Mouse (Mus musculus) layer of hippocampus, adult 9-11 months (tissue): ENCODE results near the gene 5730596B20Rik.

Experiments
- DNase-seq: peaks from one replicate; pipeline ENCODE4 v3.0.0; 2022

The 5730596B20Rik gene

DNA sequence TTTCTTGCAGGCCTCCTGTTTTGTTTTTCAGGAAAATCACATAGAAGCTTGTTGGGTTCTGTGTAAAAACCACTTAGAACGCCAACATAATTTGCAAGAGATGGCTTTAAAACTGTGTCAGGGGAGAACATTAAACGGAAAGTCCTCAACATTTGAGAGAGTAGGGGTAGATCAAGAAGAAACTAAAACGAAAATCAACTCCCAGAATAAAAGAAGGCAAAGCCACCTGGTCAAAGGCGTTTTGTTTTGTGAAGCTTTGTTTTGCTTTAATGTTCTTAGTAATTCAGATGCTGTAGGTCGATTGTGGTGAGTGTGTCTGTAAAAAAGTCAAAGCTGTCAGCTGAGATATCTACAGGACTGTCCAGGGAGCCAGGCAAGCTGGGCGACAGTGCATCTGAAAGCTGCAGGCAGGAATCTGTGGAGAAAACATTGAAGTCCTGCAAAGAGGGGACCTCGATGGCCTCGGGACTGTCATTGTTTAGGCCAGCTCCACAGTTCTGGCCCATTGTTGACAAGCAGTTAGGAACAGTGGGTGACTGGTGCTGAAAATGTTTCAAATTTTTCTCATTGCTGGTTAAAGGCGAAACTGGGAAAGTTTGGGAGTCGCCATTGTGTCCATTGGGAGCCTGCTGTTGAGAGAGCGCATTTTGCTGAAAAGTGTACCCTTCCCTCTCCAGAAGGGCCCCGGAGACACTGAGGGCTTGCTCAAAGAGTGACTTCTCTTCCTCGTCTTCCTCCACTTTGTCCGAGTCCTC lies 14.5 kb upstream of the 5730596B20Rik start:
- no peak for DNase-seq

GRCm38 (mm10) chr6:52163366-52164031 lies 13.8 kb upstream of the 5730596B20Rik start:
- DNase-seq = no peak

GRCm38 (mm10) chr6:52164051-52164625 lies 13.2 kb upstream of the 5730596B20Rik start:
- DNase-seq = no peak

DNA sequence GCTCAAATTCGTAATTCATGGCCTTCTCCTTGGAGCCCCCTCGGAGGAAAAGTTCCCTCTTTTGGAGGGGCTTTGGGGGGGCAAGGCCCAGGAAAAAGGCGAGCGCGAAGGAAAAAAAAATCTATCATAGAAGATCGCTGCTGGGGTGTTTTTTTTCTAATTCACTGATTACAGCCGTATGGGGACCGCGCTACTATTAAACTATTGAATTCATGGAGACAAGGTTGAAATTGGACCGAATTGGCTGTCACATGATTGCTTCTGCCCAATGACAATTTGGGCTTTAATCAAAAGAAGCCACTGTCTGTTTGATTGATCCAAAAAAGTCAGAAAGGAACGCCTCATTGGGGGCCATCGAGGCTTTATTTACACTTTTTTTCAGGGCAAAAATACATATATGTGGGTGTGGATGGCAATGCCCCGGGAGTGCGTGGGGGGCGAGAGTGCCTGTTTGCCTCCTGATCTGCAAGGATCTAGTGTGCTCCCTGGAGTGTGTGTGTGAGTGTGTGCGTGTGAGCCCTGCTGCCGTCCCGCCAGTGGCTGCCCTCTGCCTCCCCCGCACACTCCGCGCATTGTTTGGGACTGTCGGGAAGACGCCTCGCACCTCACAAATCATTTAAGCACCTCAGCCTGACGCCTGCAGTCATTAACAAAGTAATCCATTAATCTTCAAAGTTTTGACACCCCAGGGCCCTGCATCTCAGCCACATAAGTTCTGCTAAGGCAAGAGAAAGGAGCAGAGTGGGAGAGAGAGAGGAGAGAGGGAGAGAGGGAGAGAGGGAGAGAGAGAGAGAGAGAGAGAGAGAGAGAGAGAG lies 12.5 kb upstream of the 5730596B20Rik start, which contains the start of gene Hoxa2:
Hoxa2 (minus strand) TSS at position 206 of the 815 bp plus-strand sequence.
- no peak for DNase-seq

DNA sequence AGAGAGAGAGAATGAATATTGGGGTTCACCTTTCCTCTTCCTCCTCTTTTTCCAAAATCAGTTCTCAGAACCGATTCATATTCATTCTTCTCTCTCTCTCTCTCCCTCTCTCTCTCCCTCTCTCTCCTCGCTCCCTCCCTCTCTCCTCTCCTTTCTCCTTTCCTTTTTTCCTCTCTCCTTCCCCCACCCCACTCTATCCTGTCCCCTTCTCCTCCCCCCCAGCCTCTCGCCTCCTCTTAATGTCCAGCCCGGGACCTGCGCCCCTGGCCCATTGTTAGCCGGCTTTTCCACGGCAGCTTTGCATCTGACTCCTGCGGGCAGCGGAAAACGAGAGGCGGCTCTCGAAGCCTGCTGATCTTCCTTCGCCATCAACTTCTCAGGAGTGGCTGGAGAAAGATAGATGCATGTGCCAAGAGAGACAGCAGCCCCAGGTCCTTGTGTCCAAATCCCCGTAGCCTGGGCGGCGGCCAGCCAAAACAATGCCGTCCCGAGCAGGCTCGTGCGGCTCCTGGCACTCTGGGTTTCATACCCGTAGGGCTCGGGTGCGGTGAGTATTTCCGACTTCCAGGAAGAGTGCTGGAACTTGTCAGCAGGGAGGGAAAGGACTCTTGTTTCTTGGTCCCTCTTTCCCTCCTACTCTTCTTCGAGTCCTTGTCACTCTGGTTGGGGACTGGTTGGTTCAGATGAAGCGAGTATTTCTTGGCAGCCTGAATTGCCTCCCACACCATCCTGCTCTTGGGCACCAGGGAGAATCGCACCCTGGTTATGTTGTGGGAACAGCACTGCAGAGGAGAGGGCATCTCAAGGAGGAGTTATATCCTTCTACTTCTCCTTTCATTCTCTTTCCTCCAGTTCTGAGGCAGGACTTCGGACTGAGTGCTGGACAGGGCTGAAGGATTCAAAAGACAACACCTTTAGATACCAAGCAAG lies 11.6 kb upstream of the 5730596B20Rik start:
- DNase-seq = no peak

DNA sequence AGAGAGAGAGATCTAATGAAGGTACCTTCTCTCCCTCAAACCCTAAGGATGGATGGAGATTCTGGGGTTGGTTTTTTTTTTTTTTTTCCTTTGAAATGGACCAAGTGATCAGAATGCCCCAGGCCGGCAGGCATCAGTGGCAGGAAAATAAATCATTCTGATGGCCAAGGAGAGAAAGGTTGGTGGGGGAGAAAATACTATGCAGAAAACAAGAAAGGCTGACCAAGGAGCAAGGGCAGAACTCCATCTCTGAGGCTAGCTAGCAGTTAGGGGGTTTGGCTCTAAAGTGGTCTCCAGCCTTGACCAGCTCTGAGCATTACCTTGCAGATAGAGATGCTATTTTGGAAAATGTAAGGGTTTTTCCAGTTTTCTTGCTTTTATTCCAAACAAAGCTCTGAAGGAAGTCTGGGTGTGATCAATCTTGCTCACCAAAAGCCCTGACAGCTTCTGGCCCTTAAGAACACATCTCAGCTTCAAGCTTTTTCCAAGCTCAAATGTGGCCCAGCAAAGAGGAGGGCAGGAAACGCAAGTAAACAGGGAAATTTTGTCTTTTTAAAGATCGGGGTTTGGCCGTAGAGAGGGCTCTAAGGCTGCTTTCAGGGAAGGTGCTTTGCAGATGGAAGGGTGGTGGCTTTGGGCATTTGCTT lies 10.7 kb upstream of the 5730596B20Rik start:
- no peak for DNase-seq

DNA sequence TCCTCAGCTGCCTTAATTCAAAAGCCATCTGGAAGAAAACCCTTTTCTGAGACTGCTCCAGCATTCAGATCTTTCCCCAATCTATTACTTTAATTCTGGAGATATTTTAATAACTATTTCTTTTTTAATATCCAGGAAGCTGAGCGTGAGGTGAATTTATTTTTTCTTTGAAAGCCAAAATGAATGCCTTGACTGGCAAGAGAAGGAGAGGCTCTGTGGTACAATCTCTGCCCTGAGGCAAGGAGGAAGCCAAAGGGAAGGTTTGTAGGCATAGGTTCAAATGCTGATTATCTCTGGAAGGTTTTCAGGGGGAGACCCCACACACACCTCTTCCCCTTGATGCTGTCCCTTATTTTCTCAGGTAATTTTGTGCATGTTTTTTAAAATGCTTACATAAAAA lies 10.1 kb upstream of the 5730596B20Rik start:
- no peak for DNase-seq

GRCm38 (mm10) chr6:52167736-52168161 lies 9.5 kb upstream of the 5730596B20Rik start:
- DNase-seq = no peak

GRCm38 (mm10) chr6:52168191-52169055 lies 8.9 kb upstream of the 5730596B20Rik start:
- DNase-seq = no peak

DNA sequence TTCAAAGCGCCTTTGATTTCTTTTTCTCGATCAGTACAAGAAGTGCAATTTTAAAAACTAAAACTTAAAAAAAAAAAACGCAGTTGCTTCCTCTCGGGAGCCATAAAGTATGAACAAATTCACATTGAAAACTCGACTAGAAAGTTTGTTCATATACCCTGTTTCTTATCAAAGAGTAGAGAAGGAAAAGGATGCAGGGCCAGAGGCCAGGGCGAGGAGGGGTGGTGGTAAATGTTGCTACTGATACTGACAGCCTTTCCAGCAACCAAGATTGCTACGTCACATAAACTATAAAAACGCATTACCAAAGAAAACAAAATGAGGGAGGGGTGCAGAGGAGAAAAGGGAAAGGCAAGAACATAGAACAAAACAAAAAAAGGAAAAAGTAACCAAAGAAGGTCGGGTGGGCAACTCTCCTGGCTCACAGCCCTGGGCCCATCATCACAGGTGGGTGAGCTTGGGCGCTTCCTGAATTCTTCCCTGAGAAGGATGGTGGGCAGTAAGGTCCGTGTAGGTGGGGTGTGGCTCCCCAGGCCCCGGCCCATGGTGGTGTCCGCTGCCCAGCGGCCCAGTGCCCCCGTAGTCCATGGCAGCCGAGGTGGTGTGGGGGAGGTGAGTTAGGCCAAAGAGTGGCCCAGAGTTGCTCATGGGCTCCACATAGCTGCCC lies 7.7 kb upstream of the 5730596B20Rik start:
- no peak for DNase-seq

GRCm38 (mm10) chr6:52170166-52170897 lies 7.0 kb upstream of the 5730596B20Rik start:
- DNase-seq = no peak

GRCm38 (mm10) chr6:52170898-52171223 lies 6.4 kb upstream of the 5730596B20Rik start:
- DNase-seq = no peak

DNA sequence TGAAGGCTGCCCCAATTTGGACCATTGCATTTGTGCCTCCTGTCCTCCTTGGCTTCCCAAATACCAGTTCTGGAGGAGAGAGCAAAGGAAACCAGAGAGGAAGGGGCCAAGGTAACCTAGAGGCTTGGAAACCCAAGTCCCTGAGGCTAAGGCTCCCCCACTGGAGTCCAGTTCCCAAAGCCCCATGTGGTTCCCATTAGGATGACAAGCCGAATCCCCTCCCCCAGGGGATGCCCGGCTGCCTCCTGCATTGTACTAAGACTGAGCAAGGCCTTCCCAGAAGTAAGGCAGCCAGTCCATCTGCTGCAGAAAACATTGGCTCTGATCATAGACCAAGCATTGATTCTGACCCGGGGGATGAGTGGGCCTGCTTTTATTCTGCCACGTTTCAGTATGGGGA lies 6.0 kb upstream of the 5730596B20Rik start:
- no peak for DNase-seq

DNA sequence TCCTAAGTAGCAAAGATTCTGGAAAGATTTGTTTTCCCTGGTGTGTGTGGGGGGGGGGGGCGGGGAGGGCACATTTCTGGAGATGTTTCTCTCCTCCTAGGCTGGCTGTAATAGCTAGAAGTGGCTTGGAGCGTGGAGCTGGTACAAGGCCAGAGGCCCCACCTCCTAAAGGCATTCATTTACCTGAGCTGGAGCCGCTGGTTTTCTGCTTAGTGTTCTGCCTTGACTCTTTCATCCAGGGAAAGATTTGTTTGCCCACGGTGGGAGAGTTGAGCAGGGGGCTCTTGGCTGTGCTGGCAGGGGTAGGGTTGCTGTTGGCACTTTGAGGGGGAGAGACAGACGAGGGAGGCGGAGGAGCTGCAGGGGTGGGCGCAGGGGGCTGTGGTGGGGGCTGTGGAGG lies 5.4 kb upstream of the 5730596B20Rik start:
- DNase-seq = no peak

DNA sequence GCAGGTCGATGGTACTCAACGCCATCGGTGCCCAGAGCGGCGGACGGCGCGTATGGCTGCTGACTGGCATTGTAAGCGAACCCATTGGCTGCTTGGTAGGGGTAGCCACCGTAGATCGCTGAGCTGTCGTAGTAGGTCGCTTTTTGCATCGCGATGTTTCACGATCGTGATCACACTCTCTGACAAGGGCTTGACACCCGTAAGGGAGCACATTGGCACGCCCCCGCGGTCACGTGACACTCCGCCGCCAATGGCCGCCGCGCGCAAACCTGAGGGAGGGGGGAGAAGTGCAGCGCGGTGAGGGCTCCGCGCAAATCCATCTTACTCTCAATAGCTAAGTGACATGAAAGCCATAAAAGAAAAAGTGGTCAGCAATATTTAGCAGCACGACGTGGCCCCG lies 4.8 kb upstream of the 5730596B20Rik start:
- no peak for DNase-seq

DNA sequence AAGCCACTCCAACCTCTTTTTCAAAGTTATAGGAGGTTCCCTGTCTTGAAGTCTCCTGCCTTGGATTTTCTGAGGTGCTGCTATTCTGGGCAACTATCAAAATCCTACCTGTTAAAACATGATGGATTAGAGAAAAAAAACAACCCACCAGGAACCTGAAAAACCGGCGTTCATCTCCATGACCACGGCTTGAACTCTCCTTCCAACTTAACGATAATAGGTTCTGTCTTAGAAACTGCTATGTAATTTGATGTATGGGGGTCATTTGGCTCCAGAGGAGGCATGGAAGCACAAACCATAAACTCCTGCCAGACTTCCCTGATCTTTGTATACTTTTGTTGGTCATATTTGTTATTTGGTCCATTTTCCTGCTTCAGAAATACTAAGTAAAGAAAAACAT lies 3.6 kb upstream of the 5730596B20Rik start:
- DNase-seq = no peak

GRCm38 (mm10) chr6:52174968-52175751 lies 2.1 kb upstream of the 5730596B20Rik start:
- DNase-seq = no peak

- no peak for DNase-seq
Observed at GRCm38 (mm10) chr6:52175864-52176263, 1.4 kb upstream of the 5730596B20Rik start.
